Mouse (Mus musculus): ENCODE results near the gene Trabd2b.

Trabd2b gene

GRCm38 (mm10) chr4:114406355-114407101 lies at the start of gene Trabd2b:
TSS of gene Trabd2b (plus strand) at chr4:114406724.
- DNase-seq, result peak; percentile 44

GRCm38 (mm10) chr4:114357420-114357819 lies 49.1 kb upstream of the Trabd2b start:
- no peak for DNase-seq

- DNase-seq, result no peak
Observed at GRCm38 (mm10) chr4:114358874-114359273, 47.6 kb upstream of the Trabd2b start.

GRCm38 (mm10) chr4:114359818-114360217 lies 46.7 kb upstream of the Trabd2b start:
- no peak for DNase-seq

- no peak for DNase-seq
Observed at GRCm38 (mm10) chr4:114361336-114361735, 45.2 kb upstream of the Trabd2b start.

- DNase-seq, result no peak
Observed at GRCm38 (mm10) chr4:114365000-114365399, 41.5 kb upstream of the Trabd2b start.

- DNase-seq, result no peak
Observed at GRCm38 (mm10) chr4:114365595-114365994, 40.9 kb upstream of the Trabd2b start.

GRCm38 (mm10) chr4:114367005-114367404 lies 39.5 kb upstream of the Trabd2b start:
- no peak for DNase-seq

GRCm38 (mm10) chr4:114367840-114368239 lies 38.7 kb upstream of the Trabd2b start:
- no peak for DNase-seq

GRCm38 (mm10) chr4:114369591-114369990 lies 36.9 kb upstream of the Trabd2b start:
- no peak for DNase-seq

- peak; percentile 80 for DNase-seq
Observed at GRCm38 (mm10) chr4:114370935-114371715, 35.4 kb upstream of the Trabd2b start.

GRCm38 (mm10) chr4:114372699-114373098 lies 33.8 kb upstream of the Trabd2b start:
- DNase-seq, result no peak

- no peak for DNase-seq
Observed at GRCm38 (mm10) chr4:114374330-114374729, 32.2 kb upstream of the Trabd2b start.

GRCm38 (mm10) chr4:114377531-114377930 lies 29.0 kb upstream of the Trabd2b start:
- peak; percentile 79 for DNase-seq

GRCm38 (mm10) chr4:114378512-114378911 lies 28.0 kb upstream of the Trabd2b start:
- DNase-seq, result peak; percentile 30

- DNase-seq, result no peak
Observed at GRCm38 (mm10) chr4:114379416-114379956, 27.0 kb upstream of the Trabd2b start.

- DNase-seq, result no peak
Observed at GRCm38 (mm10) chr4:114382627-114383026, 23.9 kb upstream of the Trabd2b start.

- no peak for DNase-seq
Observed at GRCm38 (mm10) chr4:114385236-114385635, 21.3 kb upstream of the Trabd2b start.

GRCm38 (mm10) chr4:114386395-114386811 lies 20.1 kb upstream of the Trabd2b start:
- peak; percentile 56 for DNase-seq

GRCm38 (mm10) chr4:114387527-114388135 lies 18.9 kb upstream of the Trabd2b start:
- no peak for DNase-seq

GRCm38 (mm10) chr4:114388306-114388705 lies 18.2 kb upstream of the Trabd2b start:
- DNase-seq, result no peak

- no peak for DNase-seq
Observed at GRCm38 (mm10) chr4:114389653-114390052, 16.9 kb upstream of the Trabd2b start.

GRCm38 (mm10) chr4:114397625-114398024 lies 8.9 kb upstream of the Trabd2b start:
- DNase-seq, result no peak
